In the genomic region with DNA sequence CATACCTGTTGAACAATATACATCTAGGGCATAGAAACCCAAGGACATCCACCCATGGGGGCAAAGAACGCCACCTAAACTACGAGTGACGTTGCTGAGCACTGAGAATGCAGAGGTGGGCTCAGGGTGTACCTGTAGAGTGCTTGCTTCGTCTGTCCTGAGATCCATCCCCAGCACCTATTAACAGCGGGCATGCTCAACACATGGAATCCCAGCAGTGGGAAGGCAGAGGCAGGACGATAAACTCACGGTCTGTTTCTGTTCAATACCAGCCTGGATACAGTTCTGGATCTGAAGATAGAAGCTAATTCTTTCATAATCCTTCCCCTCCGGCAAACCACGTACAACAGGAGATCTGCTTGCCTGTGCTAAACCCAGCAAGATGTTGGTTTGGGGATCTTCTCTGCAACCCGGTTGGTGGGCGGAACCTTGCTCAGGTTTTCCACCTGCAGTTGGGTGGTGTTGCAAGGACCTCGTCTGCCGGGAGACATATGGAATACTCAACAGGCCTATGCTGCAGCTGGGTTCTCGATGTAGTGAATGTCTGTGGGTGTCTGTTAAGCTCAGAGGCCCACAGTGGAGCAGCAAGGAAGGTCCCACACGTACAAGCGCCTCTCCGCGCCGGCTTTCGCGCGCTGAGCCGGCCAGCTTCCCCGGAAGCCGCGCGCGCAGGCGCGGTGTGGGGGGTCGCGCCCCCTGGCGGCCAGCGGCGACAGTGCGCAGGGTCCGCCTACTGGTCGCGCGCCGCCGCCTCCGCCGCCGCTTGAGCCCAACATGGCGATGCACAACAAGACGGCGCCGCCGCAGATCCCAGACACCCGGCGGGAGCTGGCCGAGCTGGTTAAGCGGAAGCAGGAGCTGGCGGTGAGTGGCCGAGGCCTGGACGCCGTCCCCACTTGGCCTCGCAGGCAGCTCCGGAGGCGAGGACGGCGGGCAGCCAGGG, we compare ENCODE assay signal across 8 mouse cellular contexts. TPM values are rescaled to one million over a fixed set of nuclear protein-coding genes. Genes with fewer than 3 reads are reported as not detected.
A peak's percentile ranks its signal among the peaks of the same experiment; 100 is the strongest.
DNase-seq lines count a peak whose midpoint lies in the region; ATAC-seq and TF ChIP-seq lines count a peak whose summit lies in the region.

Gene Meaf6, plus strand, starts transcription at position 732 of the 943 bp plus-strand sequence.

- DNase-seq in 3T3-L1 (ENCODE audit: low read depth, low spot score), result peak; percentile 69
- peak; percentile 94 to 95 for DNase-seq in adrenal gland, postnatal 36 days
- peak; percentile 93 for DNase-seq in heart, adult 18-20 months
- peak; percentile 94 for DNase-seq in kidney, adult 2 months
- DNase-seq in limb, embryonic 11.5 days (ENCODE audit: low spot score), result peak; percentile 92

- H3K27me3 ChIP-seq in embryonic facial prominence, embryonic 13.5 days, result no peaks in the 10 kb centered on the region
- H3K27me3 ChIP-seq in kidney, adult 2 months (replicated peaks; ENCODE audit: control insufficient read depth, insufficient read depth, low read length), result no peaks in the 10 kb centered on the region
- H3K27me3 ChIP-seq in limb, embryonic 11.5 days (ENCODE audit: control insufficient read depth, insufficient read depth, low read length), result no peaks in the 10 kb centered on the region
- no peaks in the 10 kb centered on the region for H3K27me3 ChIP-seq in midbrain, embryonic 13.5 days
- H3K27me3 ChIP-seq in small intestine, adult 2 months (ENCODE audit: control insufficient read depth, insufficient read depth, low read length), result no peaks in the 10 kb centered on the region

- 2% methylated on average over 63 of the region's 63 CpGs for WGBS in embryonic facial prominence, embryonic 13.5 days
- 2% methylated on average over 63 of the region's 63 CpGs for WGBS in kidney, adult 2 months
- WGBS in limb, embryonic 11.5 days, result 2% methylated on average over 63 of the region's 63 CpGs
- 1% methylated on average over 63 of the region's 63 CpGs for WGBS in midbrain, embryonic 13.5 days
- 2% methylated on average over 63 of the region's 63 CpGs for WGBS in small intestine, adult 2 months

- peak within 1 kb of the TSS; percentile 98 for H3K27ac ChIP-seq in embryonic facial prominence, embryonic 13.5 days
- peak within 1 kb of the TSS; percentile 96 for H3K27ac ChIP-seq in kidney, adult 2 months (ENCODE audit: insufficient read depth, low read depth, low read length)
- H3K27ac ChIP-seq in limb, embryonic 11.5 days (replicated peaks; ENCODE audit: low read depth, low read length), result peak within 1 kb of the TSS; percentile 96
- H3K27ac ChIP-seq in midbrain, embryonic 13.5 days, result peak within 1 kb of the TSS; percentile 99
- peak within 1 kb of the TSS; percentile 92 for H3K27ac ChIP-seq in small intestine, adult 2 months (ENCODE audit: insufficient read depth, low read depth, low read length)

- peak within 1 kb of the TSS; percentile 86 for H3K4me3 ChIP-seq in embryonic facial prominence, embryonic 13.5 days
- peak within 1 kb of the TSS; percentile 77 for H3K4me3 ChIP-seq in kidney, adult 2 months (ENCODE audit: insufficient read depth, low read depth, low read length)
- H3K4me3 ChIP-seq in limb, embryonic 11.5 days (ENCODE audit: low read depth, low read length), result peak within 1 kb of the TSS; percentile 77
- peak within 1 kb of the TSS; percentile 88 for H3K4me3 ChIP-seq in midbrain, embryonic 13.5 days (replicated peaks)
- peak within 1 kb of the TSS; percentile 92 for H3K4me3 ChIP-seq in small intestine, adult 2 months (ENCODE audit: low read depth, low read length)

- H3K9me3 ChIP-seq in embryonic facial prominence, embryonic 13.5 days, result no peaks in the 10 kb centered on the region
- H3K9me3 ChIP-seq in limb, embryonic 11.5 days (ENCODE audit: control insufficient read depth, low read length), result no peaks in the 10 kb centered on the region
- H3K9me3 ChIP-seq in midbrain, embryonic 13.5 days, result no peaks in the 10 kb centered on the region

- peak; percentile 67 for TF ChIP-seq CTCF in kidney, adult 2 months (conservative IDR thresholded peaks at IDR 0.05; ENCODE audit: insufficient read depth, insufficient read length, low read depth, low read length)
- TF ChIP-seq CTCF in small intestine, adult 2 months (IDR thresholded peaks at IDR 0.05; ENCODE audit: extremely low read depth, insufficient read length, insufficient replicate concordance, low read depth, low read length), result peak; percentile 90

- peaks cover 19% of the 10 kb centered on the region for H3K4me1 ChIP-seq in embryonic facial prominence, embryonic 13.5 days
- H3K4me1 ChIP-seq in kidney, adult 2 months (ENCODE audit: control insufficient read depth, insufficient read depth, low read length), result peaks cover 6% of the 10 kb centered on the region
- H3K4me1 ChIP-seq in limb, embryonic 11.5 days (ENCODE audit: control insufficient read depth, insufficient read depth, low read length), result peaks cover 7% of the 10 kb centered on the region; the same call in 1 of the 2 replicates
- peaks cover 29% of the 10 kb centered on the region for H3K4me1 ChIP-seq in midbrain, embryonic 13.5 days (replicated peaks)
- H3K4me1 ChIP-seq in small intestine, adult 2 months (ENCODE audit: control insufficient read depth, insufficient read depth, insufficient read length, low read length), result peaks cover 2% of the 10 kb centered on the region; the same call in 1 of the 2 replicates

- peaks cover 23% of the 10 kb centered on the region for H3K36me3 ChIP-seq in embryonic facial prominence, embryonic 13.5 days
- no peaks in the 10 kb centered on the region for H3K36me3 ChIP-seq in kidney, adult 2 months (ENCODE audit: control insufficient read depth, insufficient read depth, low read length)
- peaks cover 4% of the 10 kb centered on the region; the same call in 1 of the 2 replicates for H3K36me3 ChIP-seq in limb, embryonic 11.5 days (ENCODE audit: control insufficient read depth, insufficient read depth, low read length)
- H3K36me3 ChIP-seq in midbrain, embryonic 13.5 days, result peaks cover 31% of the 10 kb centered on the region
- H3K36me3 ChIP-seq in small intestine, adult 2 months (ENCODE audit: control insufficient read depth, insufficient read depth, low read length), result peaks cover 6% of the 10 kb centered on the region; the same call in 1 of the 2 replicates

- TF ChIP-seq POLR2A in kidney, adult 2 months (IDR thresholded peaks at IDR 0.05; ENCODE audit: low read depth, low read length), result no peak
- peak; percentile 59 for TF ChIP-seq POLR2A in small intestine, adult 2 months (IDR thresholded peaks at IDR 0.05; ENCODE audit: low read depth, low read length)

- H3K4me2 ChIP-seq in embryonic facial prominence, embryonic 13.5 days, result peak within 1 kb of the TSS; percentile 89
- H3K4me2 ChIP-seq in limb, embryonic 11.5 days (ENCODE audit: low read depth, severe bottlenecking), result peak within 1 kb of the TSS; percentile 83
- H3K4me2 ChIP-seq in midbrain, embryonic 13.5 days (replicated peaks), result peak within 1 kb of the TSS; percentile 82

- peak; percentile 88 for ATAC-seq in embryonic facial prominence, embryonic 13.5 days (ENCODE audit: insufficient number of reproducible peaks, insufficient read depth, low FRiP score, low TSS enrichment, low read depth)
- peak; percentile 82 for ATAC-seq in limb, embryonic 11.5 days (ENCODE audit: insufficient number of reproducible peaks, low FRiP score, low TSS enrichment, low read depth)
- peak; percentile 92 for ATAC-seq in midbrain, embryonic 13.5 days

- peak within 1 kb of the TSS; percentile 87 for H3K9ac ChIP-seq in embryonic facial prominence, embryonic 13.5 days
- H3K9ac ChIP-seq in limb, embryonic 11.5 days (ENCODE audit: low read length), result peak within 1 kb of the TSS; percentile 95
- peak within 1 kb of the TSS; percentile 92 for H3K9ac ChIP-seq in midbrain, embryonic 13.5 days (replicated peaks)

RNA-seq across cellular contexts. Expression of gene Meaf6, which starts in this region (rescaled TPM):
- total RNA-seq in adrenal gland, postnatal 36 days (2021), result 10 to 100 TPM; 30.3 to 36.2 TPM
- polyA plus RNA-seq in embryonic facial prominence, embryonic 13.5 days (2015; fragmentation: Nextera tagmentation; extraction: Ambion mirVana), result 71.2 and 79.9 TPM in 2 replicates
- total RNA-seq in heart, adult 18-20 months (2021), result 10 to 100 TPM; 18.3 to 23.4 TPM
- 10.8 and 17.5 TPM in 2 replicates for polyA plus RNA-seq in kidney, adult 2 months (2012; rRNA removed)
- polyA plus RNA-seq in limb, embryonic 11.5 days (2014; fragmentation: Nextera tagmentation; extraction: Ambion mirVana), result 90.1 and 97.4 TPM in 2 replicates
- polyA plus RNA-seq in midbrain, embryonic 13.5 days (2015; fragmentation: Nextera tagmentation; extraction: Ambion mirVana), result 171 and 181 TPM in 2 replicates
- polyA plus RNA-seq in small intestine, adult 2 months (2012; rRNA removed), result 3.5 and 9.1 TPM in 2 replicates

Comparison
In these comparisons a context has a peak if more than half of its experiments do, and no peak if none do; other contexts are left out.
1. Peak in every context shown above with its lines: DNase-seq, ATAC-seq, H3K4me3 ChIP-seq and H3K27ac ChIP-seq.